Mouse (Mus musculus): ENCODE data around the gene Ift57.

GRCm38 (mm10) chr16:49747360-49747759, 48.3 kb downstream of the Ift57 start:
- TF ChIP-seq MAFK (IDR thresholded peaks at IDR 0.05; ENCODE audit: insufficient read depth, low read depth, low read length) (no peak), CHD2 (IDR thresholded peaks at IDR 0.05; ENCODE audit: low read depth, low read length) (no peak), ZC3H11A (IDR thresholded peaks at IDR 0.05; ENCODE audit: borderline replicate concordance, low read depth, low read length) (no peak), ZNF384 (IDR thresholded peaks at IDR 0.05; ENCODE audit: low read depth, low read length) (no peak)
